Mouse (Mus musculus): Measurements from ENCODE around the gene Col5a2. TPM values are rescaled to one million over a fixed set of nuclear protein-coding genes. Genes with fewer than 3 reads are reported as not detected.
"Not testable (repeated sequence)": the region's sequence is repeated elsewhere in the genome, so short reads cannot be mapped to it uniquely, and the experiment has no call there.

Col5a2 gene
- polyA plus RNA-seq, 1 experiment from 2014 or later: 16.0 TPM

- Histone ChIP-seq H3K9me3 (ENCODE audit: control insufficient read depth, low read length) (no peaks in the 10 kb centered on the region), H3K36me3 (ENCODE audit: control insufficient read depth, insufficient read depth, low read length) (no peaks in the 10 kb centered on the region), H3K4me1 (ENCODE audit: control insufficient read depth, insufficient read depth, low read length) (no peaks in the 10 kb centered on the region), H3K27me3 (ENCODE audit: control insufficient read depth, insufficient read depth, low read length) (no peaks in the 10 kb centered on the region), H3K27ac (ENCODE audit: low read depth, low read length) (no peak overlapping the region), H3K4me3 (ENCODE audit: low read depth, low read length) (no peak overlapping the region), H3K9ac (ENCODE audit: low read length) (no peak overlapping the region), H3K4me2 (ENCODE audit: low read depth) (no peak overlapping the region)
- DNase-seq (ENCODE audit: low spot score): no peak
- ATAC-seq (ENCODE audit: insufficient read depth, low FRiP score, low TSS enrichment): no peak
- 53% methylated on average over 4 of the region's 4 CpGs for WGBS
Observed at GRCm38 (mm10) chr1:45472751-45473150, 30.3 kb downstream of the Col5a2 start.

GRCm38 (mm10) chr1:45460767-45461166 is 42.3 kb downstream of the Col5a2 start:
- no peaks in the 10 kb centered on the region for H3K9me3 ChIP-seq (ENCODE audit: control insufficient read depth, low read length)
- H3K36me3 ChIP-seq (ENCODE audit: control insufficient read depth, insufficient read depth, low read length): no peaks in the 10 kb centered on the region
- H3K27ac ChIP-seq (ENCODE audit: low read depth, low read length): no peak overlapping the region
- no peak overlapping the region for H3K4me3 ChIP-seq (ENCODE audit: low read depth, low read length)
- WGBS: 88% methylated on average over 2 of the region's 2 CpGs
- H3K27me3 ChIP-seq (ENCODE audit: control insufficient read depth, insufficient read depth, low read length): no peaks in the 10 kb centered on the region
- ATAC-seq (ENCODE audit: insufficient read depth, low FRiP score, low TSS enrichment) (no peak), DNase-seq (ENCODE audit: low spot score) (no peak)
- no peaks in the 10 kb centered on the region for H3K4me1 ChIP-seq (ENCODE audit: control insufficient read depth, insufficient read depth, low read length)
- no peak overlapping the region for H3K9ac ChIP-seq (ENCODE audit: low read length)
- H3K4me2 ChIP-seq (ENCODE audit: low read depth): no peak overlapping the region

- no peak for ATAC-seq (ENCODE audit: insufficient read depth, low FRiP score, low TSS enrichment)
- Histone ChIP-seq H3K9me3 (ENCODE audit: control insufficient read depth, low read length) (no peaks in the 10 kb centered on the region), H3K4me3 (ENCODE audit: low read depth, low read length) (no peak overlapping the region), H3K27me3 (ENCODE audit: control insufficient read depth, insufficient read depth, low read length) (no peaks in the 10 kb centered on the region), H3K4me2 (ENCODE audit: low read depth) (no peak overlapping the region), H3K4me1 (ENCODE audit: control insufficient read depth, insufficient read depth, low read length) (no peaks in the 10 kb centered on the region), H3K36me3 (ENCODE audit: control insufficient read depth, insufficient read depth, low read length) (no peaks in the 10 kb centered on the region), H3K27ac (ENCODE audit: low read depth, low read length) (no peak overlapping the region), H3K9ac (ENCODE audit: low read length) (no peak overlapping the region)
- WGBS: 98% methylated on average over 1 of the region's 1 CpGs
- no peak for DNase-seq (ENCODE audit: low spot score)
Observed at GRCm38 (mm10) chr1:45455763-45456162, 47.3 kb downstream of the Col5a2 start.

GRCm38 (mm10) chr1:45448856-45449255 is 54.2 kb downstream of the Col5a2 start:
- Histone ChIP-seq H3K9me3 (ENCODE audit: control insufficient read depth, low read length) (no peaks in the 10 kb centered on the region), H3K4me3 (ENCODE audit: low read depth, low read length) (no peak overlapping the region), H3K27ac (ENCODE audit: low read depth, low read length) (no peak overlapping the region), H3K4me2 (ENCODE audit: low read depth) (no peak overlapping the region), H3K36me3 (ENCODE audit: control insufficient read depth, insufficient read depth, low read length) (no peaks in the 10 kb centered on the region), H3K9ac (ENCODE audit: low read length) (no peak overlapping the region), H3K4me1 (ENCODE audit: control insufficient read depth, insufficient read depth, low read length) (no peaks in the 10 kb centered on the region), H3K27me3 (ENCODE audit: control insufficient read depth, insufficient read depth, low read length) (no peaks in the 10 kb centered on the region)
- ATAC-seq (ENCODE audit: insufficient read depth, low FRiP score, low TSS enrichment): no peak
- no peak for DNase-seq (ENCODE audit: low spot score)
- WGBS: 87% methylated on average over 1 of the region's 1 CpGs

- H3K4me2 ChIP-seq (ENCODE audit: low read depth): no peak overlapping the region
- H3K27ac ChIP-seq (ENCODE audit: low read depth, low read length): no peak overlapping the region
- H3K9ac ChIP-seq (ENCODE audit: low read length): no peak overlapping the region
- no peaks in the 10 kb centered on the region for H3K9me3 ChIP-seq (ENCODE audit: control insufficient read depth, low read length)
- no peaks in the 10 kb centered on the region for H3K4me1 ChIP-seq (ENCODE audit: control insufficient read depth, insufficient read depth, low read length)
- WGBS: 26% methylated on average over 3 of the region's 3 CpGs
- H3K27me3 ChIP-seq (ENCODE audit: control insufficient read depth, insufficient read depth, low read length): no peaks in the 10 kb centered on the region
- ATAC-seq (ENCODE audit: insufficient read depth, low FRiP score, low TSS enrichment) (peak; percentile 89), DNase-seq (ENCODE audit: low spot score) (peak; percentile 43)
- no peaks in the 10 kb centered on the region for H3K36me3 ChIP-seq (ENCODE audit: control insufficient read depth, insufficient read depth, low read length)
- no peak overlapping the region for H3K4me3 ChIP-seq (ENCODE audit: low read depth, low read length)
Observed at GRCm38 (mm10) chr1:45431922-45432321, 71.2 kb downstream of the Col5a2 start.

GRCm38 (mm10) chr1:45430520-45430919 is 72.6 kb downstream of the Col5a2 start:
- H3K27me3 ChIP-seq (ENCODE audit: control insufficient read depth, insufficient read depth, low read length): no peaks in the 10 kb centered on the region
- no peaks in the 10 kb centered on the region for H3K4me1 ChIP-seq (ENCODE audit: control insufficient read depth, insufficient read depth, low read length)
- 85% methylated on average over 4 of the region's 4 CpGs for WGBS
- H3K27ac ChIP-seq (ENCODE audit: low read depth, low read length): no peak overlapping the region
- H3K4me3 ChIP-seq (ENCODE audit: low read depth, low read length): no peak overlapping the region
- ATAC-seq (ENCODE audit: insufficient read depth, low FRiP score, low TSS enrichment) (no peak), DNase-seq (ENCODE audit: low spot score) (no peak)
- no peaks in the 10 kb centered on the region for H3K9me3 ChIP-seq (ENCODE audit: control insufficient read depth, low read length)
- no peak overlapping the region for H3K4me2 ChIP-seq (ENCODE audit: low read depth)
- no peak overlapping the region for H3K9ac ChIP-seq (ENCODE audit: low read length)
- H3K36me3 ChIP-seq (ENCODE audit: control insufficient read depth, insufficient read depth, low read length): no peaks in the 10 kb centered on the region

- 78% methylated on average over 5 of the region's 5 CpGs for WGBS
- not testable (repeated sequence) for H3K36me3 ChIP-seq (ENCODE audit: control insufficient read depth, insufficient read depth, low read length); H3K4me1 ChIP-seq (ENCODE audit: control insufficient read depth, insufficient read depth, low read length); H3K4me3 ChIP-seq (ENCODE audit: low read depth, low read length); H3K27ac ChIP-seq (ENCODE audit: low read depth, low read length); H3K4me2 ChIP-seq (ENCODE audit: low read depth); DNase-seq (ENCODE audit: low spot score); H3K9ac ChIP-seq (ENCODE audit: low read length); H3K9me3 ChIP-seq (ENCODE audit: control insufficient read depth, low read length); ATAC-seq (ENCODE audit: insufficient read depth, low FRiP score, low TSS enrichment); H3K27me3 ChIP-seq (ENCODE audit: control insufficient read depth, insufficient read depth, low read length)
Observed at GRCm38 (mm10) chr1:45429145-45429544, 73.9 kb downstream of the Col5a2 start.

GRCm38 (mm10) chr1:45423915-45424314 is 79.2 kb downstream of the Col5a2 start:
- 88% methylated on average over 5 of the region's 5 CpGs for WGBS
- DNase-seq (ENCODE audit: low spot score): no peak
- Histone ChIP-seq H3K4me1 (ENCODE audit: control insufficient read depth, insufficient read depth, low read length) (no peaks in the 10 kb centered on the region), H3K27me3 (ENCODE audit: control insufficient read depth, insufficient read depth, low read length) (no peaks in the 10 kb centered on the region), H3K36me3 (ENCODE audit: control insufficient read depth, insufficient read depth, low read length) (no peaks in the 10 kb centered on the region), H3K9ac (ENCODE audit: low read length) (no peak overlapping the region), H3K9me3 (ENCODE audit: control insufficient read depth, low read length) (no peaks in the 10 kb centered on the region), H3K4me3 (ENCODE audit: low read depth, low read length) (no peak overlapping the region), H3K27ac (ENCODE audit: low read depth, low read length) (no peak overlapping the region), H3K4me2 (ENCODE audit: low read depth) (no peak overlapping the region)
- ATAC-seq (ENCODE audit: insufficient read depth, low FRiP score, low TSS enrichment): no peak

- Histone ChIP-seq H3K27ac (ENCODE audit: low read depth, low read length) (no peak overlapping the region), H3K4me3 (ENCODE audit: low read depth, low read length) (no peak overlapping the region), H3K27me3 (ENCODE audit: control insufficient read depth, insufficient read depth, low read length) (no peaks in the 10 kb centered on the region), H3K9me3 (ENCODE audit: control insufficient read depth, low read length) (no peaks in the 10 kb centered on the region), H3K9ac (ENCODE audit: low read length) (no peak overlapping the region), H3K36me3 (ENCODE audit: control insufficient read depth, insufficient read depth, low read length) (no peaks in the 10 kb centered on the region), H3K4me2 (ENCODE audit: low read depth) (no peak overlapping the region), H3K4me1 (ENCODE audit: control insufficient read depth, insufficient read depth, low read length) (no peaks in the 10 kb centered on the region)
- DNase-seq (ENCODE audit: low spot score): no peak
- no peak for ATAC-seq (ENCODE audit: insufficient read depth, low FRiP score, low TSS enrichment)
Observed at GRCm38 (mm10) chr1:45420554-45420953, 82.5 kb downstream of the Col5a2 start.
